Mouse (Mus musculus): ENCODE measurements around the gene Pdgfra. TPM values are rescaled to one million over a fixed set of nuclear protein-coding genes. Genes with fewer than 3 reads are reported as not detected.

The Pdgfra gene
- total RNA-seq (2015) (0.04 TPM in 1 of 2 replicates, not detected in the other), total RNA-seq (2017) (0.12 and 0.29 TPM in 2 replicates)

GRCm38 (mm10) chr5:75152021-75152425 lies at the start of gene Pdgfra:
Gene Pdgfra, plus strand, starts transcription at chr5:75152292.
- ATAC-seq (ENCODE audit: poor library complexity, severe bottlenecking) = no peak

- ATAC-seq (ENCODE audit: poor library complexity, severe bottlenecking) = no peak
These were observed 45.6 kb upstream of the Pdgfra start for GRCm38 (mm10) chr5:75106511-75106910.

DNA sequence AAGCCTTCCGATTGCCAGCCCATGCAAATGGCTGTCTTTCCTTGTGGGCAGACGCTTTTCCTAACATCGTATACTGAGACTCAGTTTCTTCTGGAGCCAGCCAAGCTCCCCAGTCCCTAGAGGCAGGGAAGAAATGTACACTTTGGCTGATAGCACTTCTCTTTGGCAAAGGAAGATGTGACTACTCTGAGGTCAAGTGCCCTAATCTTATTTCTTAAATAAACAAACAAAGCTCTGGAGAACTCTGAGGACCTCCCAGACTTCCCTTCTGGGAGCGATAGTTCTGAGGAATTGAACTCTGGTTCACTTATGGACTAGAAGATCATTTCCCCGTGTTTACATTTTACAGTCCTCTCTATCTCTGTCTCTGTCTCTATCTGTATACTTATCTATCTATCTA lies 42.7 kb upstream of the Pdgfra start:
- ATAC-seq (ENCODE audit: poor library complexity, severe bottlenecking) = no peak

GRCm38 (mm10) chr5:75111781-75112180 lies 40.3 kb upstream of the Pdgfra start:
- no peak for ATAC-seq (ENCODE audit: poor library complexity, severe bottlenecking)

DNA sequence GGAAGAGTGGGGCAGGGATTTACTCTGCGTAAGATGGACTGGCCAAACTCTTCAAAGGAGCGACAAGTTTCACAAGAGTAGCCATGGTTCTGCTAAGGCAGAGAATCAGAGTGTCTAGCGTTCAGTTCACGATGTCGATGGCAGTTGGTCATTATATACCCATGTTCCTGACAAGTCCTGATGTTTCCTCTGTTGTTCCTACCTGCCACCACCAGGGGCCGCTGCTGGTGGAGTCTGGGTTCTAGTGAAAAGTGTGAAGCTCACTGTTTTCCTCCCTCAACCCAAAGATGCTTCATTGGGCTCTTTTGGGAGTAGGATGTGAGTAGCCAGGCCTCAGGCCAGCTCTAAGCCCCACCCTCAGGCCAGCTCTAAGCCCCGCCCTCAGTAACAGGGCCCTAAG lies 33.3 kb upstream of the Pdgfra start:
- ATAC-seq (ENCODE audit: poor library complexity, severe bottlenecking) = peak; percentile 38; the same call in 1 of the 2 replicates

- no peak for ATAC-seq (ENCODE audit: poor library complexity, severe bottlenecking)
These were observed 30.4 kb upstream of the Pdgfra start for GRCm38 (mm10) chr5:75121646-75122045.

- ATAC-seq (ENCODE audit: poor library complexity, severe bottlenecking) = no peak
These were observed 17.4 kb upstream of the Pdgfra start for GRCm38 (mm10) chr5:75134681-75135080.

- ATAC-seq (ENCODE audit: poor library complexity, severe bottlenecking) = peak; percentile 62
These were observed 9.0 kb upstream of the Pdgfra start for GRCm38 (mm10) chr5:75143092-75143491.

GRCm38 (mm10) chr5:75143767-75144166 lies 8.3 kb upstream of the Pdgfra start:
- ATAC-seq (ENCODE audit: poor library complexity, severe bottlenecking) = no peak

- no peak for ATAC-seq (ENCODE audit: poor library complexity, severe bottlenecking)
These were observed 6.8 kb upstream of the Pdgfra start for GRCm38 (mm10) chr5:75145341-75145740.

DNA sequence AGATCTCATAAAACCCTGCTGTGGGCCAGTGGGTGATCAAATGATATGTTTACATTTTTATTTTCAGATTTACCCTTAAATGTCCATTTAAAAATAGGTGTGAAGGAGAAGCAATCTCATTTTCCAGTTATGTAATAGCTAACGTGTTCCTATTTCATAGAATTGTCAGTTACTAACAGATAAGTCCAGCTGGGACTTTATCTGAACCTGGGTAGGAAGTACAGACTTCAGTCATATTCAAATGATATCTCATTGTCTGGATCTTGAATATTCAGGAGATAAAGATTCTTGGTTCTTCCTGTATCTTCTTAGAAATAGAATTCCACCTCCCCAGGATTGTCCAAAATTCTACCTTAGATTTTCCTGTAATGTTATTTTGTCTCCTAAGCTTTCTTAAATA lies 5.6 kb upstream of the Pdgfra start:
- no peak for ATAC-seq (ENCODE audit: poor library complexity, severe bottlenecking)

DNA sequence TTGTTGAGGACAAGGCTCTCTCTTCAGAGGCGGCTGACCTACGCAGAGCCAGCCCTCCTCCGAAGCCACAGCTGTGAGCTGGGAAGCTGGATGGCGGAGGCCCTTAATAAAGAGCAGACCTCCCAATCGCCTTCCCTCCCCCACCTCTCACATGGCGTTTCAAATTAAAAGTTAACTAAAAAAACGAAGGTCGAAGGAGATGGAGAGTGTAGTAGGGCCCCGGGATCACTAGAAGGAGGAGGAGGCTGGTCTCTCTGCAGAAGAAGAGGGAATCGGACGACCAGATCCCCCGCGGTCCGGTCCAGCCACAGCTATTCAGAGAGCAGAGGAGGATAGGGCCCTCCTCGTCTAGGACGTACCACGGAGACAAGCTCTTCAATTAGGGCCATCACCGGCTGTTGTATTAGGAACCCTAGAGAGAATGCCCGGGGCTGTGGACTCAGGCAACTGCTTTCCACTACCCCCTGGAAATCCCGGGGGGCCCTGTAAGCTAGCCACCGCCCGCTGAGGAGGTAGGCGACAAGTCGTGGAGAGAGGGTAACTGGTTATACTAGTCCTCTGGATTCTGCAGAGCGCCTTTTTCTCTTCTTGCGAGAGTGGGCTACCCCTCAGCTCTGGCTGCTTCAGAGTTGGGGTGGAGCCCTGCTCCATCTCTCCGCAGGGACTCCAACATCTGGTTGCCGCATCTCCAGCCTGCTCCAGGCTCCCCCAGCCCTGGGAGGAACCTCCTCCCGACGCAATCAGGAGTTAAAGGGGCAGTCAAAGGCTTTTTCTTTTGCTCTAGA lies 3.6 kb upstream of the Pdgfra start:
- no peak for ATAC-seq (ENCODE audit: poor library complexity, severe bottlenecking)

- no peak for ATAC-seq (ENCODE audit: poor library complexity, severe bottlenecking)
These were observed 2.7 kb upstream of the Pdgfra start for GRCm38 (mm10) chr5:75149380-75149779.

DNA sequence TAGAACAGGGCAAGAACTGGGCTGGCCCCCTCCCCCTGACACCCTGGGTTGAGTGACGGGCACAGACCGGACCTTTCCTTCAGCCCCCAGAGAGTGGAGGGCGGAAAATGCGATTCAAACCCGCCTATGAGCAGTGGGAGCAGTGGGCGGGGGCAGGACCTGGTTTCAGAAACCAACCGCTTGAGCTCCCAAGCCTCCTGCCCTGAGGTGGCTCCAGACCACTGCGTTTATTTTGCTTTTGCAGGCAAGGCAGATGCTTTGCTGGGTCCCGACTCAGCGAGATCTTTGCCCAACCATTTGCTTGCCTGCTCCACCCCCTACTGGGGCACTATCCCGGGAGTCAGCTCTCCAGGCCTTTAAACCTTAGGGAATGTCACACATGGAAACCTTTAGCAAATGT lies 2.2 kb upstream of the Pdgfra start:
- no peak for ATAC-seq (ENCODE audit: poor library complexity, severe bottlenecking)

DNA sequence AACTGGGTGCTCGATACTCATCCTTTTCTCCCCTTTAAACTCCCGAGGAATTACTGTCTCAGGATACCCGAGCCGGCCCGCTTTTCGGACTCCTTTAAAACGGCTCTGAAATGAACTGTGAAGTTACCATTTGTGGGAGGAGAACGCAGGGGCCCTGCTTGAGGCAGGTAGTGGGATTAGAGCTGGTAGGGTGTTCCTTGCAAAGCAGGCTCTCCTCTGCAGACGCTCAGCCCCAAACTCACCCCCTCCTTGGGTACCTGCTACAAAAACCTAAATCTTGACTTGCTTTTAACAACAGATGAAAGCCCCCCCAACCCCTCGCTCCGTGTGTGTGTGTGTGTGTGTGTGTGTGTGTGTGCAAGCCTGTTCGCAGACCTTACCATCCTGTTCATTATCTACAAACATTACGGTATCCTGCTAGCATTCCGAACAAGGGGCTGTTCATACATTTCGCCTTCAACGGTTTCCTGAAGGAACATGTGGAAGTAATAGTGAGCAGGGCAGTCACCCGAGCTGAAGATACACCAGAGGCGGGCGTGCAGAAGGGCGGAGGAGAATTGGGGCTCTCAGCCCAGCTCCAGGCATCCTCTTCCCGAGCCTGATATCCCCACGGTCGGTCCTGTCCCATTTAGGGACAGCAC lies 1.6 kb upstream of the Pdgfra start:
- no peak for ATAC-seq (ENCODE audit: poor library complexity, severe bottlenecking)

GRCm38 (mm10) chr5:75151146-75151900 lies 769 bp upstream of the Pdgfra start:
- ATAC-seq (ENCODE audit: poor library complexity, severe bottlenecking) = no peak

DNA sequence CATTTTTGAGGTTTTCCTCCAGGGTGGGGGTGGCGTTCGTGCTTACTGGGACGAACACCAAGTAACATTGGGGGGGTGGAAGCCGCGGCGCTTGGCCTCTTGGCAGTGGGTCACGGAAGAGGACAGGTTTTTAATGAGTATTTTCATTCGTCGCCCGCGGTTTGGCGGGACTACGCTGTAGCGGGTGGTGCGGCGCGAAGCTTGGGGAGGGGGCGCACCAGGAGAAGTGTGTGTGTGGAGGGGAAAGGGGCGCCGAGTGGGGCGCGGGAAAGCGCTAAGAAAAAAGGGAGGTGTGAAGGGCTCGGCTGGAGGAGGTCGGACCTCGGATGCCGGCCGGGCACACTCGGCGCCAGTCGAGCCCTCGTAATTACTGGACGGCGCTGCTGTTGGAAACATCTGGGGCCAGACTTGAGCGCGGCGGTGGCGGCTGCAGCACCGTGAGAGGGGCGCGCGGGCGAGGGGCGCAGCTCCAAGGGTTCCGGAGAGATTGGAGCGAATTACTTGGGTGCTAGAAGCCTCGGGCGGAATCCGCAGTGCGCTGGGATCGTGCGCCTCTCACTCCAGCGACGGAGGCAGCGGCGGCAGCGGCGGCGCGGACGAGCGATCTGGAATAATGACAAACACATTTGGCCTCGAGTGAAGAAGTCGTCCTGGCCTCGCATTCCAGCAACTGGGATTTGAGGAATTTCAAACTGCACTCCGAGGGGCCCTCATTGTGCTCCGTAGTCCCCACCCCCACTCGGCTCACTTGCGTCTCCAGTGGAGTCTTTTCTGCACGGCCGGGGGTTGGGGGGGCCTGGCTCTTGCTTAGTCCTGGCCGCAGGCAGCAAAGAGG lies 916 bp downstream of the Pdgfra start:
- no peak for ATAC-seq (ENCODE audit: poor library complexity, severe bottlenecking)

GRCm38 (mm10) chr5:75153626-75153960 lies 1.5 kb downstream of the Pdgfra start:
- ATAC-seq (ENCODE audit: poor library complexity, severe bottlenecking) = no peak

DNA sequence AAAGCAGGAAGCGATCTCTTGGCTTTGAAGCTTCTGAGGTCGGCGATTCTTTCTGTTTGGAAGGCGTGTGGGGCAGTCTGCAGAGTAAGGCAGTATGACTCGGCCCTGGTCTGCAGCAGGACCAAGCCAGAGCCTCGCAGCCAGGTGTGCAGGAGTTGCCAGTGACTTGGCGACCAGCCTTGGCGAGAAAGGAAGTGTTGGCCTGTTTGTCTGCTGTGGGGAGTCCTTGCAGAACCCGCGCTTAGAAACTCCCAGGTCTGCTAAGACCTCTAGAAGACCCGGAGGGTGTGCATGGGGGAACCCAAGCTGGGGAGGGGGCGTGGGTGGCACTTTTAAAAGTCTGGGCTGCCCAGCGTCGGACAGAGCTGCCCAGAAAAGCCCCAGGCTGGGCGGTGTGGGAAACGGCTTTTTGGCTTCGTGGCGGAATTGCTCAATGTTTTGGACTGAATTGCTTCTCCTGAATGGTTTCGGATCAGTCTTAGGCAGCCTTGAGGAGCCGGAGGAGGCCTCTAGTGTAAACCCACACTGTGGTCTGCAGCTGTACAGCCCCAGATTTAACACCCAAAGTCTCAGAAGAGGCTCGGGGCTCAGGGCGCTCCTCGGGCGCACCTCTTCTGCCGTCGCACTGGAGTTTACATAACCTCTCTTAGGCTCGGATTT lies 2.0 kb downstream of the Pdgfra start:
- no peak for ATAC-seq (ENCODE audit: poor library complexity, severe bottlenecking)

- no peak for ATAC-seq (ENCODE audit: poor library complexity, severe bottlenecking)
These were observed 2.6 kb downstream of the Pdgfra start for GRCm38 (mm10) chr5:75154621-75155235.

Measured in megakaryocyte, adult 5-6 weeks (primary cell).